Mouse (Mus musculus): ENCODE measurements around the gene Jpt2. TPM values are rescaled to one million over a fixed set of nuclear protein-coding genes. Genes with fewer than 3 reads are reported as not detected.

Jpt2 gene
- total RNA-seq, 2 experiments from 2014 or later: 4.9 to 5.2 TPM

GRCm38 (mm10) chr17:24890151-24891092 lies 70.1 kb downstream of the Jpt2 start:
- no peak for DNase-seq (ENCODE audit: low spot score in 2 of 2)

DNA sequence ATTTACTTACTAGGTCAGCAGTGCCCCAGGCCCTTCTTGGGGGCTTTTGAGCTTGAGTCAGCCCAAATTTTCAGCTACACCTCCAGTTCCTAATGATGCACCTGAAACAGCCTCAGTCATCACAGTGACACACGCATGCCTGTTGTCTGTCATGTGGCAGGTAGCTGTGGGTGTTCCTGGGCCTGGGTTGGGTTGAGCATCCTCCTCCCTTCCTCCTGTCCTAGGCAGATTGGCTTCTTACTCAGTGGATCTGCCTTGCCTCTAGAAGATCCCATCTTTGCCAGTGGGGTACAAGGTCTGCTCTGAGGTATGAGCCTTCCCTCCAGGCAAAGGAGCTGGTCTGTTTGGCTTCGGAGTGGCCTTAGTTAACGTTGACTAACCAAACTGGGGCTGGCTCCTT lies 71.6 kb downstream of the Jpt2 start:
- DNase-seq (ENCODE audit: low spot score in 2 of 2): no peak

Other genes with a start within 250 kb of the Jpt2 start
- gene Rnf151, start 242.6 kb downstream of the Jpt2 start, total RNA-seq (2021): under 1 TPM in 1 of 2 experiments, not detected in 1; 0.56 TPM
- gene Rps2, start 242.6 kb downstream of the Jpt2 start, total RNA-seq (2021): 100 to 1,000 TPM; 268 to 301 TPM
- gene Ndufb10, start 236.2 kb downstream of the Jpt2 start, total RNA-seq (2021): 100 to 1,000 TPM; 220 to 246 TPM
- under 1 TPM; 0.40 to 0.65 TPM for gene Rpl3l, start 232.9 kb downstream of the Jpt2 start, total RNA-seq (2021)
- gene Msrb1, start 224.0 kb downstream of the Jpt2 start, total RNA-seq (2021): 10 to 100 TPM; 34.9 to 37.2 TPM
- gene Hs3st6, start 207.7 kb downstream of the Jpt2 start, total RNA-seq (2021): 1 to 10 TPM in 1 of 2 experiments, under 1 TPM in 1; 0.30 to 1.0 TPM
- not detected for gene Meiob, start 156.4 kb downstream of the Jpt2 start, total RNA-seq (2021)
- gene Hagh, start 120.5 kb downstream of the Jpt2 start, total RNA-seq (2021): 100 to 1,000 TPM; 136 to 146 TPM
- 10 to 100 TPM; 17.6 to 21.5 TPM for gene Fahd1, start 110.3 kb downstream of the Jpt2 start, total RNA-seq (2021)
- not detected for gene Igfals, start 94.7 kb downstream of the Jpt2 start, total RNA-seq (2021)
- 10 to 100 TPM; 30.4 to 31.0 TPM for gene Nubp2, start 74.3 kb downstream of the Jpt2 start, total RNA-seq (2021)
- 10 to 100 TPM; 60.3 to 60.7 TPM for gene Spsb3, start 74.0 kb downstream of the Jpt2 start, total RNA-seq (2021)
- gene Eme2, start 65.6 kb downstream of the Jpt2 start, total RNA-seq (2021): 10 to 100 TPM; 47.5 to 51.1 TPM
- gene Mrps34, start 65.6 kb downstream of the Jpt2 start, total RNA-seq (2021): 10 to 100 TPM; 69.0 to 72.9 TPM
- 10 to 100 TPM; 51.8 to 54.1 TPM for gene Nme3, start 64.2 kb downstream of the Jpt2 start, total RNA-seq (2021)
- 100 to 1,000 TPM; 383 to 387 TPM for gene Mapk8ip3, start 23.7 kb downstream of the Jpt2 start, total RNA-seq (2021)
- 10 to 100 TPM; 29.7 to 30.3 TPM for gene Cramp1l, start 55.1 kb upstream of the Jpt2 start, total RNA-seq (2021)
- gene Ift140, start 55.4 kb upstream of the Jpt2 start, total RNA-seq (2021): 10 to 100 TPM; 20.1 to 20.9 TPM
- 1 to 10 TPM; 8.9 to 9.4 TPM for gene Tmem204, start 122.9 kb upstream of the Jpt2 start, total RNA-seq (2021)
- gene Telo2, start 155.3 kb upstream of the Jpt2 start, total RNA-seq (2021): 10 to 100 TPM; 28.4 to 34.4 TPM
- gene Ptx4, start 160.1 kb upstream of the Jpt2 start, total RNA-seq (2021): under 1 TPM; 0.54 to 0.67 TPM
- gene Clcn7, start 172.7 kb upstream of the Jpt2 start, total RNA-seq (2021): 10 to 100 TPM; 46.9 to 47.0 TPM
- not detected for gene Ccdc154, start 201.8 kb upstream of the Jpt2 start, total RNA-seq (2021)
- not detected for gene Gm38655, start 214.8 kb upstream of the Jpt2 start, total RNA-seq (2021)
- 10 to 100 TPM; 17.8 to 20.5 TPM for gene BC003965, start 223.9 kb upstream of the Jpt2 start, total RNA-seq (2021)
- gene Unkl, start 227.7 kb upstream of the Jpt2 start, total RNA-seq (2021): 10 to 100 TPM; 34.2 to 41.3 TPM

Data from left cerebral cortex, adult 18-20 months (tissue).